Mouse (Mus musculus) G1E-ER4 (cell line): ENCODE results near the gene C2cd4d. TPM values are rescaled to one million over a fixed set of nuclear protein-coding genes. Genes with fewer than 3 reads are reported as not detected.

Experiments used
- GATA1 ChIP-seq: IDR thresholded peaks from one replicate; pipeline ENCODE4 v1.8.0; 2012; ENCODE audit warnings: low read length, inconsistent platforms
- polyA plus RNA-seq: library from polyadenylated mRNA; stranded (reverse); fragments of >175 nt; gene quantifications from 2 replicates; pipeline ENCODE4 v1.2.3, GENCODE M21; 2012

C2cd4d gene
- polyA plus RNA-seq, 1 experiment: not detected

DNA sequence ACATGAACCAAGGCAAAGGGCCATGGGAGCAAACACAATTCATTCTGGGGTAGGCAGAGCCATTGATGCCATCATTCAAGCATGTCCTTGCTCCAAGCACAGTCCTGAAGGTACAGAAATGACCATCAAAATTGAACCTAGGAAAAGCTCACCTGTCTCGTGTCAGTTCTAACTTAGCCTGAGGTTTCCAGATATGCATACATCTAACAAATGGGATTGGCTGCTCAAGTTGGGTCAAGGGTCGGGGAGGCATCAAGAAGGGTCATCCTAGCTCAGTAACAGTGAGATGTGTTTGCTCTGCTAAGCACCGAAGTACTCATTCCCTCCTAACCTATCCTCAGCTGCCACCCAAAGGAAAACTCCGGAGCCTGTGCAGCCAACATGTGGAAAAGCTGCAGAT lies 34.6 kb downstream of the C2cd4d start:
- TF ChIP-seq GATA1: no peak

DNA sequence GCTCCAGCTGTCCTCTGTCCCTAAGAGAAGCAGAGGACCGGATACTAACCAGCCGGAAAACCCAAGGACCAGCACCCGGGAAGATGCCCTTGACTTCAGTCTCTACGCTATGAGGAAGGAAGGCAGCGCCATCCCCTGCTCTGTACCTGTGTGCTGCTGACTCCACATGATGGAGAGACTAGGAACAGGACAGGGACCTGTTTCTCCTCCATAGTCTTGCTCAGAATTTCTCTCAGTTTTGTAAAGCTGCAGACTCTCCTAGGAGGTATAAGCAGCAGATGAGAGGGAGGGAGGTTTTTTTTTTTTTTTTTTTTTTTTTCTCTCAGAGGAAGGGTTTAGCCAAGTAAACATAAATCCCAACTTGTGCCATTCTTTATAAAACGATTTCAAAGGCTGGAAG lies 36.0 kb downstream of the C2cd4d start, which contains the start of gene Lingo4:
Gene Lingo4 (plus strand): TSS at position 301 of the 400 bp plus-strand sequence.
- no peak for TF ChIP-seq GATA1

DNA sequence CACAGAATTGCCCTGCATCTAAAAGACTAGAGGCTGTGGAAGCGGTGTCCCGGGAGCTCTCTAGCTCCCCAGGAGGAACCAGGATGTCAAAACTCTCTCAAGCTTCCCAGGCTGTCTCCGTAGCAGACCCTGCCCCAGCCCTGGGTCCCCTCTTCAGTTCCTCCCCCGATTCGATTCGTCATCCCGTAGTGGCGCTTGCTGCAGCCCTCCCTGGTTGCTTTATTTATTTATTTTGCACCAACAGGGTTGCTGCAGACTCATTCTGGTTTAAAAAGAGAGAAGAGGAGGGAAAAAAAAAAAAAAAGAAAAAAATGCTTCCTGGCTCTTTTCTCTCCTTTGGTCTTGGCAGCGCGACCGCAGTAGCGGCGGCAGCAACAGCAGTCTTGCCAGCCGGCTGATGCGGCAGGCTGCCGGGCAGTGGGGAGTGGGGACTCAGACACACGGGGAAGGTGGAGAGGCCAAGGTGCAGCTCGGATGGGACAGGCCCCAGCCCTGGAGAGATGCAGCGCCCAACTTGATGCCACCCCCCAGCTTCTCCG lies 36.8 kb downstream of the C2cd4d start:
- no peak for TF ChIP-seq GATA1

DNA sequence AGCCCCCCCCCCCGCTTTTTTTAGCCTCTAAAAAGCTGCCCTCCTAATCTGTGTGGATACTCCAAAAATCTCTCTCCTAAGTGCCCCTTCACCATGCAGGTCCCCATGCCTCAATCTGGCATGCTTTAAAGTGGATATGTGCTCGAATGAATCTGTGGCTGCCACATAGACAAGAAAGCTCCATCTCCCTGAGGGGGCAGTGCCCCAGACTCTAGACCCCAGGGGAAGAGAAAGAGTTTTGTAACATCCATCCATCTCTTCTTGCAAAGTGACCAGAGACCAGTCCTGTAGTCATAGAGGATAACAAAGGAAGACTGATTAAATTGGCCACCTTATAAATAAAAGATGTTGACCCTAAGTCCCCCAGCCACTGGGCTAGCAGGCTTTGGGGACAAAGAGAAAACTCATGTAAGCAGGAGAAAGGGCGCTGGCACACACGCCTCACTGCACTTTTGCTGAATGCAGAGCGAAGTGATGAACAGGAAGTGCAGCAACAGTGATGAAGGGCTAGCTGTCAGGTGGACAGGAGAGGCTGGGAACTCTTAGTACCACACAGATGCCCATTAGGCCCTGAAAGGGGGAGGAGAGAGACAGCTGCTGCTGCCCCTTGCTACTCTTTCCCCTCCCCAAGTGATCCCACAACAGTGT lies 37.5 kb downstream of the C2cd4d start:
- no peak for TF ChIP-seq GATA1

DNA sequence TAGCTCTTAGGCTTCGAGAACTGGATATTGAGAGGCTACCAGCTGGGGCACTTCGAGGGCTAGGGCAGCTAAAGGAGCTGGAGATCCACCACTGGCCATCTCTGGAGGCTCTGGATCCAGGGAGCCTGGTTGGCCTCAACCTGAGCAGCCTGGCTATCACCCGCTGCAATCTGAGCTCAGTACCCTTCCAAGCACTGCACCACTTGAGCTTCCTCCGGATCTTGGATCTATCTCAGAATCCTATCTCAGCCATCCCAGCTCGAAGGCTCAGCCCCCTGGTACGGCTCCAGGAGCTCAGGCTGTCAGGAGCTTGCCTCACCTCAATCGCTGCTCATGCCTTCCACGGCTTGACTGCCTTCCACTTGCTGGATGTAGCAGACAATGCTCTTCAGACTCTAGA lies 40.2 kb downstream of the C2cd4d start:
- TF ChIP-seq GATA1: no peak

DNA sequence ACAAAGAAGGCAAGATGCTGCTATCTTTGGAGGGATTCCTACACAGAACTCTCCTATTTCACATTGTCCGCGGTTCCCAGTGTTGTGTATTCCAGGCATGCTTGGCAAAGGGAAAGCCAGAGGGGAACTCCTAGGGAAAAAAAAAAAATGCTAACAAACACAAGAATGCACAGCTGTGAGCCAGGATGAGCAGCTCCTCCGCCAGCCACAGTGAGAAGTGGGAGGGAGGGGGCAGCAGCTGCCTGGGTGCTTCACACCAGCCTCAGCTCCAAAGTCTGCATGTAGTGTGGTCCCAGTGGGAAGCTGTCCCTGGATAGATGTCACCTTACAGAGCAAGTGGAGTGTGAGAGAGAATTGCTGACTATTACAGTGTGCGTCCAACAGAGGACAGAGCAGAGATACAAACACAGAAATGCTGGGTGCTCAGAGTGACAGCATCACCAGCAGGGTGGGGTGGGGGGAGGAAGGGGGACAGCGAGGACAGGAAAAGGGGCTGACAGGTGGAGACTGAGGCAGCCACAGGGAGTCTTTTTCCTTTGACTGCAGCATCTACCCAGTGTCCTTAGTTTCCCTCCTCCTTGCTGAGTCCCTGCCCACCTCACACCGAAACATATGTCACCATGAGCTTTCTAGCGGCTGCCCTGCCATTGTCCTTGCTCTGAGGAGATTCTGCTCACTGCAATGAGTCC lies 42.3 kb downstream of the C2cd4d start:
- TF ChIP-seq GATA1: no peak

DNA sequence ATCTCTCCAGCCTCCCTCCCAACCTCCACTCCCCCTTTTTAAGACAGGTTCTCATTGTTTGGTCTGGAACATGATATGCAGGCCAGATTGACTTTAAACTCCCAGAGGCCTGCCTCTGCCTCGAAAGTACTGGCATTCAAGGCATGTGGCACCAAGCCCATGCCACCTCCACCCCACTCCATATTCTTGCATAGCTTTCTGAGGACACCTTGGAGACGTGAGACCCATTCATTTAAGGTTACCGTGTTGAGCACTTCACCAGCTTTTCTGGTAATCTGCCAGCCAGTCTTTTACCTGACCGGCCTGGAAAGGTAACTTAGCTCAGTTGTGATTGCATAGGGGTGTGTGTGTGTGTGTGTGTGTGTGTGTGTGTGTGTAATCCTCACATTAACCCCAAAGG lies 43.3 kb downstream of the C2cd4d start:
- no peak for TF ChIP-seq GATA1

DNA sequence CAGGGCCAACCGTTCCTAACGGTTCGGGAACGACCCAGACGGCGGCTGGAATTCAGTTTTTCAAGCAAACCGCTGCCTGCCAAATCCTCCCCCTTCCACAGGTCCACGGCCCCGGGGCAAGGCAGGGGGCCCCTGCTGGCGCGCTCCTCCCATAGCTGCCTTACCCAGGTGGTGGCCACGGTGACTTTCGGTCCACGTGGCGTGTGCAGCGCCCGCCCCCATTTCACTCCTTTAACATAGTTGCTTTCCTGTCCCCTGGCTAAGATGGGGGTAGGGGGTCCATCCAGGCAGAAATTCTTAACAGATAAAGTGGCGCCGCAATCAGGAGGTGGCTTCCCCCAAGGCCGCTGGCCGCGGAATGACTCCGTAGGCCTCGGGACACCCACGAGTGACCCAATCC lies 50.3 kb downstream of the C2cd4d start:
- no peak for TF ChIP-seq GATA1

DNA sequence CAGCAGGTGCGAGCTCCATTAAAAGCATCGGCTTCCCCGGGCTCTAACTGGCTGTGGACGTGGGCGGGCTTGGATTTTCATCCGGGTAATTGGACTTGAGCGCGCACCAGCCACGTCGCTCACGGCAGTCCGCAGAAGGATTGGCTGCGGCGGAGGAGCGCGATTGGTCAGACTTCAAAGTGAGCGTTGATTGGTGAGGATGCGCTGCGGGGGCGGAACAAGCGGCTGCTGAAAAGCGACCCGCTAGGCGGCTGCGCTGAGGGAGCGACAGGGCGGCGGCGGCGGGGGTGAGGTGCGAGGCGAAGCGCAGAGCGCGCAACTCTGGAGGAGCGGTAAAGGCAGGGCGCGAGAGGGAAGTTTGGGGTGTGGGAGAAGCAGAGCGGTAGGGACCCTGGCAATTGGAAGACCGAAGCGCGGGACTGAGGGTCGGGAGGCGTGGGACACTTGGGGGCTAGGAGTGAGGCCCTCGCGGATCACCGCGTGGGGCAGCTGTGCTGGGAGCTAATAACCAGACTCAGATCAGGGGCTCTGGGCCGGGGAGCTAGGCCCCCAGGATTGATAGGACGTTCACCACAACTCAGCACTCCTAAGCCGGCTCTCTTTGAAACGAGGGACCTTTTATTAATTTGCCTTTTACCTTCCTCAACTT lies 50.9 kb downstream of the C2cd4d start, which contains the start of gene Tdrkh:
Gene Tdrkh (plus strand): TSS at position 243 of the 649 bp plus-strand sequence.
- no peak for TF ChIP-seq GATA1

Other genes with a start within 250 kb of the C2cd4d start
- gene Gm10696, start 184.2 kb upstream of the C2cd4d start, polyA plus RNA-seq: not detected in 2 replicates
- gene Gm5286, start 165.7 kb upstream of the C2cd4d start, polyA plus RNA-seq: not detected in 2 replicates
- gene Gm4778, start 98.4 kb upstream of the C2cd4d start, polyA plus RNA-seq: not detected in 2 replicates
- gene Them4, start 52.3 kb upstream of the C2cd4d start, polyA plus RNA-seq: 0.22 and 0.45 TPM in 2 replicates
- gene Them5, start 20.3 kb upstream of the C2cd4d start, polyA plus RNA-seq: not detected in 2 replicates
- gene Rorc, start 10.4 kb downstream of the C2cd4d start, polyA plus RNA-seq: not detected in 2 replicates
- not detected in 2 replicates for gene Lingo4, start 36.1 kb downstream of the C2cd4d start, polyA plus RNA-seq
- gene Tdrkh, start 50.8 kb downstream of the C2cd4d start, polyA plus RNA-seq: not detected in 2 replicates
- gene Mrpl9, start 80.9 kb downstream of the C2cd4d start, polyA plus RNA-seq: 95.8 and 141 TPM in 2 replicates
- gene Oaz3, start 81.5 kb downstream of the C2cd4d start, polyA plus RNA-seq: not detected in 2 replicates
- gene Celf3, start 115.9 kb downstream of the C2cd4d start, polyA plus RNA-seq: not detected in 2 replicates
- not detected in 2 replicates for gene Riiad1, start 117.9 kb downstream of the C2cd4d start, polyA plus RNA-seq
- gene Snx27, start 220.3 kb downstream of the C2cd4d start, polyA plus RNA-seq: 12.5 and 17.5 TPM in 2 replicates